Mouse (Mus musculus): ENCODE measurements at regions not wholly inside any gene's neighbourhood (a gene's known extent, or its start where the extent isn't known, plus 50 kb on each side); places are given as distances from the start of the nearest gene placed in this dataset.

GRCm38 (mm10) chr6:111621684-111622480 lies 651.7 kb upstream of the Lmcd1 start:
- DNase-seq (ENCODE audit: low spot score), result no peak

GRCm38 (mm10) chr6:111622481-111623139 lies 650.9 kb upstream of the Lmcd1 start:
- no peak for DNase-seq (ENCODE audit: low spot score)

- no peak for DNase-seq (ENCODE audit: low spot score)
Measured at GRCm38 (mm10) chr6:111623140-111623497, 650.4 kb upstream of the Lmcd1 start.

GRCm38 (mm10) chr6:111625501-111625900 lies 648.1 kb upstream of the Lmcd1 start:
- DNase-seq (ENCODE audit: low spot score), result no peak

GRCm38 (mm10) chr6:111652736-111653135 lies 620.8 kb upstream of the Lmcd1 start:
- no peak for DNase-seq (ENCODE audit: low spot score)

DNA sequence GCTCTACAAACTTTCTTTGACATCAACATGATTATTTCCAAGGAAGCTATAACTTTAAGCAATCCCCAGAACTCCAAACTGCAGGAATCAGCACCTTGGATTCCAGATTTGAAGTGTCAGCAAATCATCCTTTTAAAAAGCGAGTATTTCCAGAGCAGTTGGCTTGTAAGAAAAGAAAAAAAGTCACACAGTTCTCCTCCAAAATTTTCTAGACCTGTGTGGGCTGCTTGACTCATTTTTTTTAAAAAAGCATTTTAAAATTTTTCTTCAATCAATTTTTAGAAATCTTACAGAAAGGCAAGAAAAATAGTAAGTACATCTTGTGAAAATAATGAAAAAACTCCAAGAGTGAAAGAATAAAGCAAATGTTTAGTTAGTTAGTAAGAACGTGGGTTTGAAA lies 613.6 kb upstream of the Lmcd1 start:
- no peak for DNase-seq (ENCODE audit: low spot score)

DNA sequence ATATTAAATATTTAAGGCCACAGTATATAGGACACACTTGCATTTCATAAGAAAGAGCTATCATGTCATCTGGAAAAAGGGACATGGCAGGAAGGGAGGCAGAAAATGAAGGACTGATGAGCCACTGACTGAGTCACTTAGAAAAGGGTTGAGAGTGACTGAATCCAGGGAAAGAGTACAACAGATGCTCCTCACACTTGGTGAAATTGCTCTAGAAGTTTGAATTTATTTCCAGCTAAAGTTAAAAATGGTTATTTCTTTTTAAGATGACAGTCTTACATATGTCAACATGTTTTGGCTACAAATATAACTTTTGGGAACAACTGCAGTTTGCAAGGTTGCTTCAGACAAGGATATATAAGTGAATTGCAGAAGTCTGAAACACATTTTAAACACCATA lies 609.0 kb upstream of the Lmcd1 start:
- no peak for DNase-seq (ENCODE audit: low spot score)

GRCm38 (mm10) chr6:111684911-111685310 lies 588.6 kb upstream of the Lmcd1 start:
- no peak for DNase-seq (ENCODE audit: low spot score)

DNA sequence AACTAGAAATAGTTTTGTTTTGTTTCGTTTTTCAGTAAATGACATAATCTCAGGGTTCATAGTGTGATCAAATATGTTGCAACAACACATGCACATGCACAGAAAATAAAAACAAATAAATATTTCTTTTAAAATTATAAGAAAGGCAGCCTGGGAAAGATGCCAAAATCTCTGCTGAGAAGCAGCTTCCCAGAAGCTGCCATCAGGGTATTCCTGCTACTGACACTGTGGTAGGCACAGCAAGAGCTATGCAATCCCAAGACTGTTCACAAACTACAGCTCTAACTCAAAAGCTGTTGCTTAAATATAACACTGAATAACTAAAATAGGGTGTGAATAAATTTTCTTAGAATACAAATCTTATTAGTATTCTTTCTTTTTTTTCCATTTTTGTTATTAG lies 570.7 kb upstream of the Lmcd1 start:
- DNase-seq (ENCODE audit: low spot score), result no peak

- DNase-seq (ENCODE audit: low spot score), result no peak
Measured at GRCm38 (mm10) chr6:111708277-111708676, 565.3 kb upstream of the Lmcd1 start.

DNA sequence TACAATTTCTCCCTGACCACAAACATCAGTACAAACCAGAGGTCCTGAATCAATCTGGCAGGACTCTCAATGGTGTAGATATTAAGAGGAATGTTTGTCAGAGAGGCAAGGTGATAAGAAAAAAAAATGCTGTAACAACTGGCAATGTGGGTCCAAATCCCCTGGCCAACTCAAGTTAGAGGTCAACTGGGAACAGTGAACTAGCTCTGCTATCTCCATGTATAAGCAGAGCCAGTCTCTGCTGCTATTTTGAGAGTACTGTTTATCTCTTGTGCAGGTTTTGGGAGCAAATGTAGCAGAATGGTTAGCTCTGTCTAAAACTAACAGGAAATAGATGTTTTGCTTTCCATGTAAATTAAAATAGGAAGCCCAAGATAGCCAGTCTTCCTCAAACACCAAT lies 547.6 kb upstream of the Lmcd1 start:
- DNase-seq (ENCODE audit: low spot score), result no peak

DNA sequence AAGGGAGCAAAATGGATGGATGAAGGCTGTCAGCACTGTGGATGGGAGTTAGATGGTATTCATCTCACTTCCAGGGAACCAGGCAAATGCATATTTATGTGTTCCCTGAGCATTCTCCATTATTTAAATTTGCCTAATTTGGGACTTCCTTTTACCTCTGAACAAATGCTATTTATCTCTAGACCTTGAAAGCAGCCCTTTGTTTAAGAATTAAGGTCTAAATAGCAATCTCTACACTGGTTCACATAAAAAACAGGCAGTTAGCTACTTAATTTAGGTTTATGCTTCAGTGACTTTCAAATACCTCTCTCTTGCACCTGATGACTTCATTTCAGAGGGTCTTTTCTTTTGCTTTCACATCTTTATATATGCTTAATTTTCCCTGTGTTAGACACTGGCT lies 543.2 kb upstream of the Lmcd1 start:
- no peak for DNase-seq (ENCODE audit: low spot score)

DNA sequence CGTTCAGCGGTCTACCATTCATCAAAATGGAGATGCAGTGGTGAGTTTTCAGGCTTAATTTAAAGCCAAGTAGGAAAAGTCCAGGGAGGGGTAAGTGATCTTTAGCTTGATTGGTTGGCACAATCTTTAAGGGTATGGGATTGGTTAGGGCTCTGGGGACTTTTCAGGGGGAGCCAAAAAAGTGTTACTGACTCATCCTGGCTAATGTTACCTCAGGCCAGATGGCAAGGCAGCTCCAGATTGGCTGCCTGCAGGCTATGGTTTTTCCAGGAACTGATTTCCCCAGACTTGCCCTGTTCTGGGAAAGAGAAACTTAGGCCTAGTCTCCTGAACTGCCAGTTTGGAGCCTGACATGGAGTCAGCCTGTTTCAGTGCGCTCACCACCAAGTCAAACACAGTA lies 539.6 kb upstream of the Lmcd1 start:
- DNase-seq (ENCODE audit: low spot score), result no peak

DNA sequence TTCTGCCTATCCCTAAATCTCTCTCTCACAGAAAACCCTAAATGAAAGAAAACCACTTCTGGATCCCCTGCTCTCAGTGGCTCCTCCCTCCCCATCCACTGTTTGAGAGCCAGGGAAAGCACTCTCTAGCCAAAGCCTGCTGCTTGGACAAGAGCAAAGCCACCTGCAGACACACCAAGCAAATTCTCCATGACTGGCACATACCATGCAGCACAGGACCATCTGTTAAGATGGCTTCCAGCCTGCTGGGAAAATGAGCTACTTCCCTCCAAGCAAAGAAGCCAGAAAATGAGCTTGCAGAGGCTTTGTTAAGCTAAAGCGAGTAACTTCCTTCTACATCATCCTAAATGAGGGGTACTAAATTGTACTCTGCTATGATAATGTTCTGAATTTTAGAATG lies 534.6 kb upstream of the Lmcd1 start:
- DNase-seq (ENCODE audit: low spot score), result no peak

DNA sequence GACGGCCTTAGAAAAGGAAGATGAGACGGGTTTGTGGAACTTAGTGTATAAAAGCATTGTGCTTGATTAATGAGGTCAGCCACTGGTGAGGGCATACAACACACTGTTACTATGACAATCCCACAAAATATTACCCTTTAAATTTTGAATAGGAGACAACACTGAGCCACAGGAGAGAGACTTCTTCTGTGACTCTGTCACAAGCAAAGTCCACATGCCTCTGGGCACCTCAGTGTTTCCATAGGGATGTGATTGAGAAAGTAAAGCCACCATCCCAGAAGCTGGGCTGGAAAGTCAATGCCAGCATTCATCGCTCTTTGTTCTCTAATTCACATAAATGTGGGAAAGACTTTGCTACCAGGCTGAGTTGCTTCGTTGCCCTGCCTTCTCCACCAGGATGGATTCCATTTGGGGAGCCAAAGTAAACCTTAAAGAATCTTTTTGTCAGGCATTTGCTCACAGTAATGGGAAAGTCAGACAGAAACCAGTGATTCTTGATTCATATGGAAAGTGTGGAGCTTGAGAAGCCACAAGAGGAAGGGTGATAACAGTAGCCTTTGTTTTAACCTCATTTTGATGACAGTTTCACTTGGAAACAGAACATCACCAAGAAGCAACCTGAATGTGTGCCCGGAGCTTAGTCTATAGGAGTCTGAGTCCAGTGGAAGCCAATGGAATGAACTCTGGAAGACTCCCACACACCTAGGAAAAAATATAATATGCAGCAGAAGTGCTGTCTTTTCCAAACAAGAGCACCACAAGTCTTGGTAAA lies 491.7 kb upstream of the Lmcd1 start:
- DNase-seq (ENCODE audit: low spot score), result no peak

DNA sequence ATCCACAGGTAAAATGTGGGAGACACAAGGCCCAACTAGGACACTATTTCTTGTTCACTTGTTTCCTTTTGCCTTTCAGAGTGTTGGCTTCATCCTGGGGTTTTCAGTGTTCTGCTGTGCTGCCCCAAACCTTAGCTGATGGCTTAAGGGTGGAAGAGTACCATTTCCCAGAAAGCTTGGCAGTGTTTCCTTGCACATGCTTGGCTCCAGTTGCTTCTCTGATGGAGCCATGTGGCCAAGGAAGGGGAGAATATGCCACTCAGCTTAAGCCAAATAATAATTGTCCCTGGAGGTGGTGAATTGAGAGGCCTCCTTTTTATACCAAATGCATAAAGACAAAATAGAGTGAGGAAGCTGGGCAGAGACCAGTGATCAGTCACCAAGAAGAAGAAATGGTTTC lies 464.9 kb upstream of the Lmcd1 start:
- DNase-seq (ENCODE audit: low spot score), result no peak

DNA sequence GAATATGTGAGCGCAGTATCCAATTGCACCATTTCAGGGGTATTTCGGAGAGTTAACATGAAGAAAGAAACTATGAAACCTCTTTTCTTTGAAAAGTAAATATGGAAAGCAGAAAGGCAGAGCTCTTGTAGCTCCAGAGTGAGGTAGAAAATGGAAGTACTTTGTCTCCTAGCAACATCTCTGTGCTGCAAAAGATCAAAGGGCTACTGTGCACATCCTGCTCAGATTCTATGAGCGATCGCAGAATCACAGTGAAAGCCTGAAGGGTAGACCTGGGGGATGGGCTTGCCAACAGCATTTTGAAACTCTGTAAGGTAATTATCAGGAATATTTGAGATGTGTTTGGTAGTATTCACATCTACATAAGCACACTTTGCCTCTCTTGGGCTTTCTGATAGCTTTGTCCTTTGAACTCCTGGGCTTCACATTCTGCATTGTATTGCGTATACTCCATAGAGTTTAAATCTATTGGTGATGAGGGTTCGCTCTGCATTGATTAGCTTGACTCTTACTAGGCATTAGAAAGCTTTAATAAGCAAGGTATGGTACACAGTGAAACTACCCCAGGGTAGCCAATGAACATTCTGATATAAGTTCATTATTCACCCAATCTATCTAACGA lies 459.5 kb upstream of the Lmcd1 start:
- DNase-seq (ENCODE audit: low spot score), result no peak

DNA sequence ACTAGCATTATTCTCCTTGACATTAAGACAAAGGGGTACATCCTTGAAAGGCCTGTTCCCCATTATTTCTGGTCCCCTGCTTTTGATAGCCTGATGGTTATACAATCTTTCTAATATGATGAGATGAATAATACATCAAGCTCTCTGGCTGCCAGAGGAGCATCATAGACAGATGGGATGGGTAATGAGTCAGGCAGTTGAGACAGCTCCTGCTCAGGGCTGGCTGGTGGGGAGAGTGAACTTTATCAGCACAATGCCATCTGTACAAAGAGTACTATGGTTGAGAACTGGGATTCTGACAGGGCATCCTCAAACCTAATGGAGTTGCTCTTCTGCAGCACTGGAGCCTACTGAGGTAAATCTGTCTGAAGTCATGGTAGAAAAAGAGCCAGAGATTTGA lies 458.4 kb upstream of the Lmcd1 start:
- DNase-seq (ENCODE audit: low spot score), result no peak

DNA sequence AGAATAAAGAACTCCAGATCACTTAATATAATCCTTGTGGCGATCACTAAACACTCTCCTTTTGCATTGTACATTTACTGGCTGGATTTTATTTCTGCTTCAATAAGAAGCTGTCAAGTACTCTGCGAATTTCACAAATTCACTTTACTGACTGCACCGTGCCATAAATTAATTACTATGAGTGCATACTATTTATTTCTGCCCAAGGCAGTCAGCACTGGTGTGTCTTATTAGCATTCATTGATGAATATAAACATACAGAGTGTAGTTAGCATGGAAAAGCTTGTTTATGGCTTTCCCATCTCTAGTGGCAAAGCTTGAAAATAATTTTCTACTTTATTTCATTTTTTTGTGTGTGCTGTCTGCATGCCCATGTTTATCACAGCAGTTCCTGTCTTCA lies 453.3 kb upstream of the Lmcd1 start:
- DNase-seq (ENCODE audit: low spot score), result no peak

GRCm38 (mm10) chr6:111844321-111844835 lies 429.2 kb upstream of the Lmcd1 start:
- DNase-seq (ENCODE audit: low spot score), result no peak

DNA sequence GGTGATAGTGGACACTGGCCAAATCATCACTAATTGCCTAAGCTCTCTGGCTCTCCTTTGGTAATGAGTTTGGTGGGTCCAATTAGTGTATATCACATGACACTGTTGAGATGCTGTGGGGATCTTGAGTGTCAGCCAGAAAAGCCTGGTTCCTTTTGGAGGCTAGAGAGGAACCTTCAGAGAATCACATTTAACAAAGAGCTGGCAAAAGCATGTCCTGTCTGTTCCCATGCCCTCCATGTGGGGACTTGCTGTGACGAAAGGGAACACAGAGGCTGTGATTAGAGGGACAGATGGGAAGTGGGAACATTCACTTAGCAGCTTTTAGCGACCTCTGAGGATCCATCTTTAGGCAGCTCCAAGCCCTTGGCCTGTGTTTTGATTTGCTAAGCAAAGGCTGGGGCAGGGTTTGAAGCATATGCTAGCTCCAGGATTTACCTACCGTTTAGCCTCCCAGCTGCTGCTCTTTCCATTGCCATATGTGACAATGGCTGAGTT lies 407.4 kb upstream of the Lmcd1 start:
- no peak for DNase-seq (ENCODE audit: low spot score)

DNA sequence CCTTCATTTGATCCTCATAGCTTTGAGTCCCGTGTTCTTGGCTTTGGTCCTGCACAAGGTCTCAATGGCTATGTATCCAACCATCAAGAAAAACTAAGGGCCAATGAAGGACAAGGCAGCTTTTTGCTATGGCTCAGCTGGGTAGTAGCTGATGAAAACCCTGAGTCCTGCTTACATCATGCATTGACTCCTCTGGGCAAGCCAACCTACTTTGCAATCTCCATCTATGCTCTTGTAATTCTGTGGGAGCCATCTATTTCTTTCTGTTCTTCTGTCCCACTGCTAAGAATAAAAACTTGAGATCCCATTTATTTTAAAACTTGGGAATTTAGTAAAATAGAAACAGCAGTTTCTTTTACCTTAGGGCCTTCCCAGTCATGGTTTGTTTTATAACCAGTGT lies 391.0 kb upstream of the Lmcd1 start:
- no peak for DNase-seq (ENCODE audit: low spot score)
